Mouse (Mus musculus) heart, embryonic 12.5 days (tissue): ENCODE data around the gene Paqr9. TPM values are rescaled to one million over a fixed set of nuclear protein-coding genes. Genes with fewer than 3 reads are reported as not detected.

Experiments
- ATAC-seq: fragments of 200-750 bp; cut with Nextera tagmentation; 2 replicates; pipeline ENCODE4 v1.8.0; 2017; ENCODE audit warnings: moderate TSS enrichment, moderate library complexity; ENCODE audit not compliant: insufficient number of reproducible peaks, low FRiP score
- H3K27ac ChIP-seq: fragments of 300-500 bp; sonication (generic); 2 replicates; pipeline ENCODE4 v1.5.1; 2016; ENCODE audit warnings: mild to moderate bottlenecking, moderate library complexity; ENCODE audit not compliant: poor library complexity, severe bottlenecking
- H3K27me3 ChIP-seq: fragments of 300-500 bp; sonication (generic); replicated peaks from 2 replicates; pipeline ENCODE4 v1.6.1; 2016; ENCODE audit warnings: mild to moderate bottlenecking, moderate library complexity
- H3K36me3 ChIP-seq: fragments of 300-500 bp; sonication (generic); 2 replicates; pipeline ENCODE4 v1.6.1; 2016; ENCODE audit warnings: mild to moderate bottlenecking, moderate library complexity
- H3K4me1 ChIP-seq: fragments of 300-500 bp; sonication (generic); replicated peaks from 2 replicates; pipeline ENCODE4 v1.6.1; 2016; ENCODE audit warnings: mild to moderate bottlenecking
- H3K4me2 ChIP-seq: fragments of 300-500 bp; sonication (generic); 2 replicates; pipeline ENCODE4 v1.6.1; 2016; ENCODE audit warnings: mild to moderate bottlenecking, moderate library complexity
- H3K4me3 ChIP-seq: fragments of 300-500 bp; sonication (generic); 2 replicates; pipeline ENCODE4 v1.5.1; 2016; ENCODE audit warnings: mild to moderate bottlenecking
- H3K9ac ChIP-seq: fragments of 300-500 bp; sonication (generic); 2 replicates; pipeline ENCODE4 v1.6.1; 2016; ENCODE audit warnings: mild to moderate bottlenecking, moderate library complexity
- H3K9me3 ChIP-seq: fragments of 300-500 bp; sonication (generic); replicated peaks from 2 replicates; pipeline ENCODE4 v1.6.1; 2016; ENCODE audit warnings: mild to moderate bottlenecking, moderate library complexity
- WGBS: fragments of 180-500 bp; shearing (Covaris S2); methylation state at CpG from one replicate; pipeline ENCODE4 v1.1.7; 2016; 5-methylcytosine and 5-hydroxymethylcytosine counted together
- polyA plus RNA-seq: library from polyadenylated mRNA; unstranded; fragments of >200 nt; fragmentation: Nextera tagmentation; extraction: Ambion mirVana; gene quantifications from 2 replicates; pipeline ENCODE4 v1.2.1, GENCODE M21; 2016

Paqr9 gene
- polyA plus RNA-seq, 1 experiment from 2014 or later = 0.89 TPM

- no peak overlapping the region for H3K4me3 ChIP-seq
- H3K4me1 ChIP-seq = peaks cover 15% of the 10 kb centered on the region
- no peak overlapping the region for H3K4me2 ChIP-seq
- no peak overlapping the region for H3K9ac ChIP-seq
- ATAC-seq = no peak
- WGBS = 34% methylated on average over 4 of the region's 4 CpGs
- H3K36me3 ChIP-seq = no peaks in the 10 kb centered on the region
- H3K9me3 ChIP-seq = no peaks in the 10 kb centered on the region
- peak overlapping the region; percentile 37; the same call in 1 of the 2 replicates for H3K27ac ChIP-seq
- peaks cover 50% of the 10 kb centered on the region for H3K27me3 ChIP-seq
These were observed 4.6 kb downstream of the Paqr9 start for GRCm38 (mm10) chr9:95564047-95564446.

DNA sequence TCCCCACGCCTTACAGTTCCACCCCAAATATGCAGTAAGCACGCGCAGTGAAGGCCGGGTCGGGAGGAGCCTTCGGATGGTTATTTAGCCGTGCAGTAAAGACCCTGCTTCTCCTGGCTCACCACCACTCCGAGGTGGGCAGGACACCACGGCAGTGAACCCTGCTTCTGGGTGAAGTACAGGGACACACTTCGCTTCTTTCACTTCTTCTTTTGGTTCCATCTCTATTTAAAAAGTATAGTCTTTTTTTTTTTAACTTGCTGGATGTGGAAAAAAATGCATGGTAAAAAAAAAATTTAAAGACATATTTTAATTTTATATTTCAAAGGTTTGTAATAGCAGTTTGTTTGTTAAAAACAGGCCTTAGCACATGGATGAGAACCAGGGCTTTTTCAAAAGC lies 6.9 kb downstream of the Paqr9 start:
- 81% methylated on average over 10 of the region's 10 CpGs for WGBS
- no peak overlapping the region for H3K4me3 ChIP-seq
- H3K9me3 ChIP-seq = no peaks in the 10 kb centered on the region
- H3K36me3 ChIP-seq = no peaks in the 10 kb centered on the region
- H3K4me1 ChIP-seq = peaks cover 7% of the 10 kb centered on the region
- no peak overlapping the region for H3K9ac ChIP-seq
- H3K27ac ChIP-seq = no peak overlapping the region
- no peak for ATAC-seq
- H3K27me3 ChIP-seq = peaks cover 27% of the 10 kb centered on the region
- no peak overlapping the region for H3K4me2 ChIP-seq

DNA sequence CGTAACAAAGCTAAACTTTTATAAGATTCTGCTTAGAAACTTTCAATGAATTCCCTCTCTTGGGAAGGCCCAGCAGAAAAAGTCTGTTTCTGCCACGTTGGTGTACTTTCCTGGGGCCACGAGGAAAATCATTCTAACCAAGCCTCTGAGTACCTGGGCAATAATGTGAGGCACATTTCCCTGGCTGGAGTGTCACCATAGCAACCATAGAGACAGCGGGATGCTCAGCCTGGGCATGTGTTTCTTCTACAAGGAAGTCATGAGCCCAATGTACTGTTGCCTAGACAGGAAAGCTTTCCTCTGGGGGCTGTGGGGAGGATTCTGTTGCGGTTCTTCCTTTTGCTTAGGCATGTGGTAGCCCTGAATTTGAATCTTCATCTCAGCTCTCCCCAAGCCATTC lies 7.5 kb downstream of the Paqr9 start:
- Histone ChIP-seq H3K4me1 (peaks cover 7% of the 10 kb centered on the region), H3K4me2 (no peak overlapping the region), H3K27me3 (peaks cover 21% of the 10 kb centered on the region), H3K4me3 (no peak overlapping the region), H3K36me3 (no peaks in the 10 kb centered on the region), H3K9me3 (no peaks in the 10 kb centered on the region), H3K9ac (no peak overlapping the region), H3K27ac (no peak overlapping the region)
- no peak for ATAC-seq
- 74% methylated on average over 5 of the region's 5 CpGs for WGBS

GRCm38 (mm10) chr9:95569249-95569648 lies 9.8 kb downstream of the Paqr9 start:
- H3K27me3 ChIP-seq = peaks cover 6% of the 10 kb centered on the region
- no peaks in the 10 kb centered on the region for H3K9me3 ChIP-seq
- no peak overlapping the region for H3K27ac ChIP-seq
- ATAC-seq = no peak
- no peaks in the 10 kb centered on the region for H3K36me3 ChIP-seq
- H3K4me2 ChIP-seq = no peak overlapping the region
- H3K4me1 ChIP-seq = peaks cover 5% of the 10 kb centered on the region
- no peak overlapping the region for H3K9ac ChIP-seq
- 85% methylated on average over 5 of the region's 5 CpGs for WGBS
- no peak overlapping the region for H3K4me3 ChIP-seq

DNA sequence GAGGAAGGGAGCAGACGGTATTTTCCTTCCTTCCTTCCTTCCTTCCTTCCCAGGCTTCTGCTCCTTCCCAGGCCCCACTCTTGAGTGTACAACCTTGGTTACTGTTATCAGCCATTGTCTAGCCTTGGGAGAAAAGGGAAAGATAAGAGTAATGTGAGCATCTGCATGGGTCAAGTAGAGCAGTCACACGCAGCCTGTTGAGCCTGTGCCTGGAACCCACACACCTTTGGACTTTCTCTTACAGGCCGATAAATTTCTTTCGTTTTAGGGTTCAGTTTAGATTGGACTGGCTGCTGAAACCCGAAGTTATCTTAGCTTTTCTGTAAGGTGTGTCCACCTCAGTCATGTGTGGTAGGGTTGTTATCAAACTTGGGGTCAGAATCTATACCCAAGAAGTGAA lies 10.5 kb downstream of the Paqr9 start:
- Histone ChIP-seq H3K36me3 (no peaks in the 10 kb centered on the region), H3K4me3 (no peak overlapping the region), H3K27ac (no peak overlapping the region), H3K9ac (no peak overlapping the region), H3K4me2 (no peak overlapping the region), H3K4me1 (0 out of 2 replicates have a peak, but pooled peaks cover 3% of the 10 kb centered on the region), H3K27me3 (peaks cover 4% of the 10 kb centered on the region), H3K9me3 (no peaks in the 10 kb centered on the region)
- 74% methylated on average over 5 of the region's 5 CpGs for WGBS
- ATAC-seq = no peak

GRCm38 (mm10) chr9:95570604-95571003 lies 11.1 kb downstream of the Paqr9 start:
- Histone ChIP-seq H3K4me3 (no peak overlapping the region), H3K27ac (no peak overlapping the region), H3K4me2 (no peak overlapping the region), H3K9me3 (no peaks in the 10 kb centered on the region), H3K9ac (no peak overlapping the region), H3K27me3 (no peaks in the 10 kb centered on the region), H3K36me3 (no peaks in the 10 kb centered on the region), H3K4me1 (0 out of 2 replicates have a peak, but pooled peaks cover 3% of the 10 kb centered on the region)
- WGBS = 82% methylated on average over 4 of the region's 4 CpGs
- no peak for ATAC-seq

DNA sequence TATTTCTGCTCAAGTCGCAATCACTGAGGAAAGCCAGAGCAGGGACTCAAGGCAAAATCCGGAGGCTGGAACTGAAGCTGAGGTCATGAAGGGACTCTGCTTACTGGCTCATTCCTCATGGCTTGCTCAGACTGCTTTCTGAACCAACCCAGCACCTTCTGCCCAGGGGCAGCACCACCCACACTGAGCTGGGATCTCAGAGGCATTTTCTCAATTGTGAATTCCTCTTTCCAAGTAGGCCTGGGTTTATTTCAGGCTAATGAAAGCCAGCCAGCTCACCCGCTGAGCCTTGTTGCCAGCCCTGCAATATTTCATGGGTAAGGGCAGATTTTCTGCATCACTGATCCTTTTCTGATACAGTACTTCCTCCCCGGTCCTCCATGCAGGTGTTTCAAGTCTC lies 12.0 kb downstream of the Paqr9 start:
- Histone ChIP-seq H3K27ac (no peak overlapping the region), H3K4me3 (no peak overlapping the region), H3K4me1 (0 out of 2 replicates have a peak, but pooled peaks cover 3% of the 10 kb centered on the region), H3K9me3 (no peaks in the 10 kb centered on the region), H3K9ac (no peak overlapping the region), H3K4me2 (no peak overlapping the region), H3K27me3 (no peaks in the 10 kb centered on the region), H3K36me3 (no peaks in the 10 kb centered on the region)
- no peak for ATAC-seq
- WGBS = 75% methylated on average over 4 of the region's 4 CpGs

DNA sequence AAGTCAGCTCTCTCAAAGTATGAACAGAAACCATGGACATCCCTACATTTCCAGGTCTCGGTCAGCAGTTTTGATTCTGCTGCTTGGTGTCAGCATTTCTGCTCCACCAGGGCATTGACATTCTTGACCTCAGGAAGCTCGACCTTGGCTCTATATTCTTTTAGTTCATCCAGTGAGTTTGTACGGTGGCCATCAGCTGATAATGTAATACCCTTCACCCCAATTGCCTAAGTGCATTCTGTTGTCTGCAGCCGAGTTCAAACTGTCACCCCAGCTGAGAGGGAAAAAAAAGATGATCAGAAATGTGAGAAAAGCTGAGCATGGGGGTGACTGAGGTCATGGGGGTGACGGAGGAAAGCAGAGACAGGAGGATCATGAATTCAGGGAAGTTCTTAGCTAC lies 13.1 kb downstream of the Paqr9 start:
- Histone ChIP-seq H3K9me3 (no peaks in the 10 kb centered on the region), H3K27ac (no peak overlapping the region), H3K4me1 (0 out of 2 replicates have a peak, but pooled peaks cover 3% of the 10 kb centered on the region), H3K27me3 (no peaks in the 10 kb centered on the region), H3K4me2 (no peak overlapping the region), H3K36me3 (no peaks in the 10 kb centered on the region), H3K4me3 (no peak overlapping the region), H3K9ac (no peak overlapping the region)
- no peak for ATAC-seq
- 58% methylated on average over 5 of the region's 5 CpGs for WGBS

GRCm38 (mm10) chr9:95574116-95574515 lies 14.7 kb downstream of the Paqr9 start:
- H3K36me3 ChIP-seq = no peaks in the 10 kb centered on the region
- H3K27ac ChIP-seq = no peak overlapping the region
- no peaks in the 10 kb centered on the region for H3K27me3 ChIP-seq
- no peaks in the 10 kb centered on the region for H3K9me3 ChIP-seq
- ATAC-seq = no peak
- H3K4me3 ChIP-seq = no peak overlapping the region
- H3K9ac ChIP-seq = no peak overlapping the region
- 0 out of 2 replicates have a peak, but pooled peaks cover 3% of the 10 kb centered on the region for H3K4me1 ChIP-seq
- no peak overlapping the region for H3K4me2 ChIP-seq
- 78% methylated on average over 4 of the region's 4 CpGs for WGBS

DNA sequence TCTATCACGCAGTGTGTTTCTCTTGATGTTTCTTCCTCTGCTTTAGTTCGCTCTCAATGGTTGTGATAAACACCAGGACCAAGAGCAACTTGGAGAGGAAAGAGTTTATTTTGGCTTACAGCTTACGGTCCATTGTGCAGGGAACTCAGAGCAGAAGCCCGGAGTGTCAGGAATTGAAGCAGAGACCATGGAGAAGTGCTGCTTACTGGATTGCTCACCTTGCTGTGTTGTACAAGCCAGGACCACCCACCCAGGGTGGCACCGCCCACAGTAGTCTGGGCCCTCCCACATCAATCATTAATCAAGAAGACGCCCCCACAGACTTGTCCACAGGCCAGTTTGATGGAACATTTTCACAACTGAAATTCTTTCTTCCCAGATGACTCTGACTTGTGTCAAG lies 18.0 kb downstream of the Paqr9 start:
- Histone ChIP-seq H3K9ac (no peak overlapping the region), H3K36me3 (no peaks in the 10 kb centered on the region), H3K9me3 (no peaks in the 10 kb centered on the region), H3K4me3 (no peak overlapping the region), H3K27ac (no peak overlapping the region), H3K27me3 (no peaks in the 10 kb centered on the region), H3K4me2 (no peak overlapping the region), H3K4me1 (peaks cover 10% of the 10 kb centered on the region; the same call in 1 of the 2 replicates)
- 76% methylated on average over 6 of the region's 6 CpGs for WGBS
- no peak for ATAC-seq

- Histone ChIP-seq H3K36me3 (no peaks in the 10 kb centered on the region), H3K4me1 (peaks cover 10% of the 10 kb centered on the region; the same call in 1 of the 2 replicates), H3K27me3 (0 out of 2 replicates have a peak, but pooled peaks cover under 1% of the 10 kb centered on the region), H3K9me3 (no peaks in the 10 kb centered on the region), H3K4me3 (no peak overlapping the region), H3K4me2 (no peak overlapping the region), H3K9ac (no peak overlapping the region), H3K27ac (no peak overlapping the region)
- 84% methylated on average over 5 of the region's 5 CpGs for WGBS
- no peak for ATAC-seq
These were observed 19.0 kb downstream of the Paqr9 start for GRCm38 (mm10) chr9:95578366-95578895.
